Mouse (Mus musculus): ENCODE data around the gene Chchd6.

GRCm38 (mm10) chr6:89631809-89632562 is 36.5 kb upstream of the Chchd6 start:
- TF ChIP-seq POLR2A (IDR thresholded peaks at IDR 0.05; ENCODE audit: low read depth, low read length) (no peak), CTCF (IDR thresholded peaks at IDR 0.05; ENCODE audit: extremely low read depth, insufficient read length, insufficient replicate concordance, low read depth, low read length) (peak; percentile 64; the same call in 1 of the 2 replicates)
